9 mouse cellular contexts compared by ENCODE assay signal in genomic region chr17:64538520-64538953, GRCm38 (mm10).
A peak's percentile ranks its signal among the peaks of the same experiment; 100 is the strongest.
DNase-seq lines count a peak whose midpoint lies in the region; ATAC-seq lines count a peak whose summit lies in the region.
"Had no signal": no experiment of that assay in that cellular context is flagged by ENCODE, and none has a peak within 500 bp of the region (broad histone marks: within the 10 kb centered on the region; RNA-seq: fewer than 3 reads in every experiment).

No protein-coding gene starts in this region.

- H3K9me3 ChIP-seq in embryonic facial prominence, embryonic 11.5 days (replicated peaks; ENCODE audit: control insufficient read depth, low read length), result no peaks in the 10 kb centered on the region
- no peaks in the 10 kb centered on the region for H3K9me3 ChIP-seq in midbrain, embryonic 16.5 days (replicated peaks; ENCODE audit: control insufficient read depth, low read length, poor library complexity, severe bottlenecking)

- no peaks in the 10 kb centered on the region; the same call in 1 of the 2 replicates for H3K4me1 ChIP-seq in embryonic facial prominence, embryonic 11.5 days (ENCODE audit: control insufficient read depth, insufficient read depth, low read length)
- peaks cover 16% of the 10 kb centered on the region for H3K4me1 ChIP-seq in midbrain, embryonic 16.5 days (ENCODE audit: control insufficient read depth, insufficient read depth, low read length)

- no peak overlapping the region for H3K4me3 ChIP-seq in embryonic facial prominence, embryonic 11.5 days (ENCODE audit: low read depth, low read length)
- H3K4me3 ChIP-seq in midbrain, embryonic 16.5 days (ENCODE audit: low read depth, low read length), result no peak overlapping the region
- H3K4me3 ChIP-seq: left cerebral cortex, adult 2 months had no signal

- peak; percentile 11 to 12 for DNase-seq in heart, adult 18-20 months
- DNase-seq in heart, adult 11 months, result no peak
- DNase-seq in embryonic facial prominence, embryonic 11.5 days (ENCODE audit: low spot score), result peak; percentile 60
- DNase-seq in hindlimb bud, embryonic 11.5 days (ENCODE audit: extremely low spot score, low read depth, low spot score), result peak; percentile 26
- no peak for DNase-seq in thymus, postnatal 0 days (ENCODE audit: low spot score)
- no peak for DNase-seq in urinary bladder, postnatal 14 days (ENCODE audit: low spot score)
- no peak for DNase-seq in frontal cortex, postnatal 36 days (ENCODE audit: low spot score in 2 of 2)

- WGBS in embryonic facial prominence, embryonic 11.5 days, result 18% methylated on average over 10 of the region's 10 CpGs
- 3% methylated on average over 10 of the region's 10 CpGs for WGBS in midbrain, embryonic 16.5 days

- no peak overlapping the region; the same call in 1 of the 2 replicates for H3K4me2 ChIP-seq in embryonic facial prominence, embryonic 11.5 days (ENCODE audit: low read depth, low read length)
- peak overlapping the region; percentile 32; the same call in 1 of the 2 replicates for H3K4me2 ChIP-seq in midbrain, embryonic 16.5 days (ENCODE audit: low read length)

- no peaks in the 10 kb centered on the region for H3K27me3 ChIP-seq in embryonic facial prominence, embryonic 11.5 days (ENCODE audit: control insufficient read depth, insufficient read depth, low read length)
- H3K27me3 ChIP-seq in midbrain, embryonic 16.5 days (ENCODE audit: control insufficient read depth, insufficient read depth, low read depth, low read length), result no peaks in the 10 kb centered on the region

- no peaks in the 10 kb centered on the region for H3K36me3 ChIP-seq in embryonic facial prominence, embryonic 11.5 days (replicated peaks; ENCODE audit: control insufficient read depth, insufficient read depth, low read depth, low read length)
- no peaks in the 10 kb centered on the region for H3K36me3 ChIP-seq in midbrain, embryonic 16.5 days (ENCODE audit: control insufficient read depth, insufficient read depth, low read length)

- no peak for ATAC-seq in embryonic facial prominence, embryonic 11.5 days (replicated peaks; ENCODE audit: insufficient number of reproducible peaks, low FRiP score, low TSS enrichment, low read depth)
- ATAC-seq in midbrain, embryonic 16.5 days, result peak; percentile 76

- no peak overlapping the region for H3K9ac ChIP-seq in embryonic facial prominence, embryonic 11.5 days (replicated peaks; ENCODE audit: low read length)
- no peak overlapping the region for H3K9ac ChIP-seq in midbrain, embryonic 16.5 days (ENCODE audit: low read depth, low read length)

- no peak overlapping the region for H3K27ac ChIP-seq in embryonic facial prominence, embryonic 11.5 days (replicated peaks; ENCODE audit: low read depth, low read length)
- peak overlapping the region; percentile 65 for H3K27ac ChIP-seq in midbrain, embryonic 16.5 days (ENCODE audit: low read length)
- H3K27ac ChIP-seq: left cerebral cortex, adult 2 months had no signal

Comparison
In these comparisons a context has a peak if more than half of its experiments do, and no peak if none do; other contexts are left out.
1. DNase-seq: peak in heart, adult 18-20 months (2 of 2), embryonic facial prominence, embryonic 11.5 days (single experiment) and hindlimb bud, embryonic 11.5 days (single experiment); none in heart, adult 11 months (single experiment), thymus, postnatal 0 days (single experiment), urinary bladder, postnatal 14 days (single experiment) and frontal cortex, postnatal 36 days (0 of 2).